Mouse (Mus musculus): ENCODE data around the gene Ssxb5. TPM values are rescaled to one million over a fixed set of nuclear protein-coding genes. Genes with fewer than 3 reads are reported as not detected.
A peak's percentile ranks its signal among the peaks of the same experiment; 100 is the strongest.
"Not testable (repeated sequence)": the region's sequence is repeated elsewhere in the genome, so short reads cannot be mapped to it uniquely, and the experiment has no call there.

Gene Ssxb5
- not detected in 2 replicates for total RNA-seq (2014; rRNA removed)
- polyA plus RNA-seq (2015; fragmentation: Nextera tagmentation; extraction: Ambion mirVana), result not detected in 2 replicates

DNA sequence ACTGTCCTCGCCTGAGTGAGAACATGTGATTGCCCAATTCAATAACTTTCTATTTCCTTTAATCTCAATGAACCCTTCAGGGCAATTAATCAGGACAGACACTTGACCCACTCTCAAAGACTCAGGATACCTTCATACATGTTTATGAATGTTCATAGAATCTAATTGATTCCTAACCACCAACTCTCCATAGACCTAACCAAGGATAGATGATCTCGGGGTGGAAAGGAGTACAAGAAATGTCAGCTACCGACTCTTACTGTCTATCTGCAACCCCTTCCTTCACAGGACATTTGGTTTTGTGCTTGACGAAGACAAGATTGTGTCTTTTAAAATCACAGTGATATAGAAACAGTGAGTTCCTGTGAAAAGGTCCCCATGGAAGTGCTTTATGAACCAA is at the start of gene Ssxb5:
Gene Ssxb5 (plus strand): TSS at position 301 of the 400 bp plus-strand sequence.
- 84% methylated on average over 4 of the region's 4 CpGs for WGBS

GRCm38 (mm10) chrX:8832043-8832442 is 28.6 kb downstream of the Ssxb5 start:
- 0 out of 2 replicates have a peak, but pooled peaks have one; percentile 66 for ATAC-seq
- no peak overlapping the region for H3K4me3 ChIP-seq (ENCODE audit: low read length)
- DNase-seq (ENCODE audit: low spot score), result peak; percentile 60

More for the DNA sequence above, at the start of gene Ssxb5:
- not testable (repeated sequence) for H3K4me2 ChIP-seq (ENCODE audit: low read depth, low read length); H3K9me3 ChIP-seq (ENCODE audit: low read length); H3K4me1 ChIP-seq (ENCODE audit: insufficient read depth, low read length); H3K27ac ChIP-seq; DNase-seq (ENCODE audit: low spot score); ATAC-seq; H3K27me3 ChIP-seq (ENCODE audit: insufficient read depth, low read length); H3K4me3 ChIP-seq (ENCODE audit: low read length); H3K36me3 ChIP-seq (ENCODE audit: insufficient read depth, low read length); H3K9ac ChIP-seq (replicated peaks; ENCODE audit: low read length)

DNA sequence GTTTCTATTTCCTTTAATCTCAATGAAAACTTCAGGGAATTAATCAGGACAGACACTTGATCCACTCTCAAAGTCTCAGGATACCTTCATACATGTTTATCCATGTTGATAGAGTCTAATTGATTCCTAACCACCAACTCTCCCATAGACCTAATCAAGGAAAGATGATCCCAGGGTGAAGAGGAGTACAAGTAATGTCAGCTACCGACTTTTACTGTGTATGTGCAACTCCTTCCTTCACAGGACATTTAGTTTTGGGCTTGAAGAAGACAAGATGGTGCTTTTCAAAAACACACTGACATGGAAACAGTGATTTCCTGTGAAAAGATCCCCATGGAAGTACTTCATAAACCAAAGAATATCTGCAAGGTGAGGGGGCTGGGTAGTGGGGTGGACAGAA is 40.2 kb downstream of the Ssxb5 start, which contains the start of gene Gm6592:
Gene Gm6592 (plus strand): TSS at position 301 of the 400 bp plus-strand sequence.
- H3K4me1 ChIP-seq (ENCODE audit: insufficient read depth, low read length), result no peaks in the 10 kb centered on the region
- H3K4me2 ChIP-seq (ENCODE audit: low read depth, low read length), result no peak within 1 kb of the TSS
- no peak within 1 kb of the TSS for H3K9ac ChIP-seq (replicated peaks; ENCODE audit: low read length)
- H3K9me3 ChIP-seq (ENCODE audit: low read length), result no peaks in the 10 kb centered on the region
- no peak within 1 kb of the TSS for H3K4me3 ChIP-seq (ENCODE audit: low read length)
- DNase-seq (ENCODE audit: low spot score) (no peak), ATAC-seq (no peak)
- TF ChIP-seq CTCF (IDR thresholded peaks at IDR 0.05; ENCODE audit: low read depth), result no peak
- H3K27me3 ChIP-seq (ENCODE audit: insufficient read depth, low read length), result no peaks in the 10 kb centered on the region
- H3K27ac ChIP-seq, result no peak within 1 kb of the TSS
- H3K36me3 ChIP-seq (ENCODE audit: insufficient read depth, low read length), result no peaks in the 10 kb centered on the region
- 78% methylated on average over 1 of the region's 1 CpGs for WGBS

More at GRCm38 (mm10) chrX:8832043-8832442, 28.6 kb downstream of the Ssxb5 start:
- Histone ChIP-seq H3K27ac (no peak overlapping the region), H3K9me3 (ENCODE audit: low read length) (no peaks in the 10 kb centered on the region), H3K36me3 (ENCODE audit: insufficient read depth, low read length) (no peaks in the 10 kb centered on the region), H3K4me2 (ENCODE audit: low read depth, low read length) (no peak overlapping the region), H3K27me3 (ENCODE audit: insufficient read depth, low read length) (no peaks in the 10 kb centered on the region), H3K9ac (replicated peaks; ENCODE audit: low read length) (no peak overlapping the region), H3K4me1 (ENCODE audit: insufficient read depth, low read length) (no peaks in the 10 kb centered on the region)
- TF ChIP-seq CTCF (IDR thresholded peaks at IDR 0.05; ENCODE audit: low read depth), result peak; percentile 66

DNA sequence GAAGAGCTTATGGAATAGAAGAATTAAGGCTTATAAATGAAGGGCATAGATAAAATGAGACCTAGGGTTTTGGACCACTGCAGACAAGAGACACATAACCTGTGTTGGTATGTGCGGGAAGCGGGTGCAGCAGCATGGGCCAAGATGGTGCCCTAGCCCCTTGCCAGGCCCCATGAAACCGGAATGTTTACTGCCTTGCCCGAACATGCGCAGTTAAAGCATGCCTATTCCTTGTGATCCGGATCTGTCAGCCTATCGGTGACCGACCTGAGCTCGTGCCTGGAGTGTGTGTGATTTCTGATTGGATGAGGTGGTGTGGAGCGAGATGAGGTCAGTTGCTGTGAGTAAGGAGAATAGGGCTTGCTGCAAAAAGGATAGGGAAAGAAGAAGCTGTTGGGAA is 49.0 kb downstream of the Ssxb5 start:
- Histone ChIP-seq H3K4me1 (ENCODE audit: insufficient read depth, low read length) (no peaks in the 10 kb centered on the region), H3K4me3 (ENCODE audit: low read length) (no peak overlapping the region), H3K4me2 (ENCODE audit: low read depth, low read length) (no peak overlapping the region), H3K27ac (no peak overlapping the region), H3K36me3 (ENCODE audit: insufficient read depth, low read length) (no peaks in the 10 kb centered on the region), H3K9me3 (ENCODE audit: low read length) (no peaks in the 10 kb centered on the region), H3K27me3 (ENCODE audit: insufficient read depth, low read length) (no peaks in the 10 kb centered on the region), H3K9ac (replicated peaks; ENCODE audit: low read length) (no peak overlapping the region)
- TF ChIP-seq CTCF (IDR thresholded peaks at IDR 0.05; ENCODE audit: low read depth), result no peak
- 91% methylated on average over 10 of the region's 10 CpGs for WGBS
- no peak for ATAC-seq
- DNase-seq (ENCODE audit: low spot score), result no peak

Other genes starting within 250 kb of the Ssxb5 start
- gene Ssxb3, start 211.9 kb upstream of the Ssxb5 start, total RNA-seq (2014; rRNA removed), result not detected in 2 replicates
- gene Ssxb3, start 211.9 kb upstream of the Ssxb5 start, polyA plus RNA-seq (2015; fragmentation: Nextera tagmentation; extraction: Ambion mirVana), result not detected in 2 replicates
- gene Ssxb8, start 112.8 kb upstream of the Ssxb5 start, total RNA-seq (2014; rRNA removed), result not detected in 2 replicates
- gene Ssxb8, start 112.8 kb upstream of the Ssxb5 start, polyA plus RNA-seq (2015; fragmentation: Nextera tagmentation; extraction: Ambion mirVana), result not detected in 2 replicates
- not detected in 2 replicates for gene Ssx9, start 55.3 kb upstream of the Ssxb5 start, total RNA-seq (2014; rRNA removed)
- not detected in 2 replicates for gene Ssx9, start 55.3 kb upstream of the Ssxb5 start, polyA plus RNA-seq (2015; fragmentation: Nextera tagmentation; extraction: Ambion mirVana)
- not detected in 2 replicates for gene Gm6592, start 40.3 kb downstream of the Ssxb5 start, total RNA-seq (2014; rRNA removed)
- gene Gm6592, start 40.3 kb downstream of the Ssxb5 start, polyA plus RNA-seq (2015; fragmentation: Nextera tagmentation; extraction: Ambion mirVana), result not detected in 2 replicates
- gene Gm5751, start 70.6 kb downstream of the Ssxb5 start, total RNA-seq (2014; rRNA removed), result not detected in 2 replicates
- not detected in 2 replicates for gene Gm5751, start 70.6 kb downstream of the Ssxb5 start, polyA plus RNA-seq (2015; fragmentation: Nextera tagmentation; extraction: Ambion mirVana)
- 94.8 and 110 TPM in 2 replicates for gene B630019K06Rik, start 88.7 kb downstream of the Ssxb5 start, total RNA-seq (2014; rRNA removed)
- gene B630019K06Rik, start 88.7 kb downstream of the Ssxb5 start, polyA plus RNA-seq (2015; fragmentation: Nextera tagmentation; extraction: Ambion mirVana), result 29.4 and 30.0 TPM in 2 replicates
- not detected in 2 replicates for gene Fthl17b, start 159.3 kb downstream of the Ssxb5 start, total RNA-seq (2014; rRNA removed)
- gene Fthl17b, start 159.3 kb downstream of the Ssxb5 start, polyA plus RNA-seq (2015; fragmentation: Nextera tagmentation; extraction: Ambion mirVana), result not detected in 2 replicates
- gene Fthl17c, start 172.9 kb downstream of the Ssxb5 start, total RNA-seq (2014; rRNA removed), result not detected in 2 replicates
- gene Fthl17c, start 172.9 kb downstream of the Ssxb5 start, polyA plus RNA-seq (2015; fragmentation: Nextera tagmentation; extraction: Ambion mirVana), result not detected in 2 replicates
- gene Fthl17d, start 183.1 kb downstream of the Ssxb5 start, total RNA-seq (2014; rRNA removed), result not detected in 2 replicates
- not detected in 2 replicates for gene Fthl17d, start 183.1 kb downstream of the Ssxb5 start, polyA plus RNA-seq (2015; fragmentation: Nextera tagmentation; extraction: Ambion mirVana)
- not detected in 2 replicates for gene Fthl17e, start 229.8 kb downstream of the Ssxb5 start, total RNA-seq (2014; rRNA removed)
- gene Fthl17e, start 229.8 kb downstream of the Ssxb5 start, polyA plus RNA-seq (2015; fragmentation: Nextera tagmentation; extraction: Ambion mirVana), result not detected in 2 replicates

Data from hindbrain, postnatal 0 days (tissue).